Mouse (Mus musculus): Measurements from ENCODE around the gene Mapt.

Gene Mapt

GRCm38 (mm10) chr11:104315703-104316102 is 84.5 kb downstream of the Mapt start:
- DNase-seq (ENCODE audit: low read depth, low spot score): peak; percentile 85

- no peak for DNase-seq (ENCODE audit: low read depth, low spot score)
These were observed 85.7 kb downstream of the Mapt start for GRCm38 (mm10) chr11:104316685-104317400.

DNA sequence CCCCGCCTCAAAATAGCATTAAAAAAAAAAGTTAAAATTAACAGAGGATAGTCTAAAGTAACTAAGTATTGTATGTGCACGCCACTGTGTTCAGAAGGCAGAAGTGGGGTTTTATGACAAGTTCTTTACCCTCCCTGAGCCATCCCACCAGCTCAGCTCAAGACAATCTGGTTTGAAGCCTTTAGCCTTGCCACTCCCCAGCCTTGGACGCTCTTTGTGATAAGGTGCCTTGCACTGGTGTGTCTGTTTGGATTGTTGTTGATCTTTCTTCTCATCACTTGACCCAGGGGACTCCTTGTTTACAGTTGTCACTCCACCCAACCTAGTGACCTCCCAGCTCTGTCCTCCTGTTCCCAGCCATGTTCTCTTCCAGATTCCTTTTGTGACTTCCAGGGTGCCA is 86.4 kb downstream of the Mapt start:
- DNase-seq (ENCODE audit: low read depth, low spot score): no peak

DNA sequence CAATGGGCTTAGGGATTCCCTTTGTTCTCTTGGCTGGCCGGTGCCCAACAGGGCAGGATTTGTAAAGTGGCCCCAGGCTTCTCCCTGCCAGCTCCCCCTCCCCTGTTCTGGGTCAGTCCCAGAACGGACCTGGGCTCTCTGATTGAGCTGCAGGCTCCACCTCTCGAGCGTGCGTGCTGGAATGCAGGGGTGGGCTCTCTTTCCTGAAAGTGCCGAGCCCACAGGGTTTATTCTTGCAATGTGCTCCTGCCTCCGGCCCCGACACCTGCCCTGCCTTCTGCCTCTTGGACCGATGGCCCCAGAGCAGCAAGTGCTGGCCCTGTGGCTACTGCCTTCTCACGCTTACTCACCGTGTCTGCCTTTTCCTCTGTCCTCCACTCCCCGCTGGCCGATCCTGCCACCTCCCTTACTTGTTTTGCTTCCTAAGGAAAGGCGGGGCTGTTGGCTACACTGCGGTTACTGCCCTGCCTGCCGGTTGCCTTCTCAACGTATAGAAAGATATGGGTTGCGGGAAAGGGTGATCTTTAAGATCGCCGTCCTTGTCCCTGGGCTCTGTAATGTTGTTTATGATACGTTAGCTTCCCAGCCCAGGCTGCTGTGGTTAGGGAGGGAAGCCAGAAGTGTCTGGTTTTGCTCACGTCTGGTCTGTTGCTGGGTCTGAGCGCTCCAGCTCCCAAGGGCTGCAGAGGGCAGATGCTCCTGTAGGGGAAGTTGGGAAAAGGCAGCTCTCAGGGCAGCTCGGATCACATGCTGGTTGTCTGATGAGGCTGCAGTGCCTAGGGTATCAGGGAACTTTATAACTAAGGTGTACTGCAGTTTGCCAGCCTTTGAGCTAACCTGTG is 88.0 kb downstream of the Mapt start:
- DNase-seq (ENCODE audit: low read depth, low spot score): no peak

DNA sequence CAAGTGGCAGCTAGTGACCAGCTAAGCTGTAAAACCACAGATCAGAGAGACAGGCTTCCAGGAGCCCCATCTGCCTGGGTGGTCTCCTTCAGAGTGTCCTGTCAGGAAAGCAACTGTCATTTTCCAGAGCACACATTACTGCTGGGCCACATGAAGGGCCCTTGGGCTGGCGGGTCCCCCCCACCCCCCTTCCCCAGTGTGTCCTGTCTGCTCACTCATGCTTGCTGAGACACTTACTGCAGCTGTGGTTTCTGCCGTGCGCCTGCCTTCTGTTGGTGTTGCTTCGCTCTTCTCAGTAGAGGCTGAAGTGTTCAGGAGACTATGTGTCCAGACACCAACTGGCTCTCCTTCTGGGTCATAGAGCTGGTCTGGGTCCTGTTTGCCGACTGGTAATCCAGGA is 89.3 kb downstream of the Mapt start:
- DNase-seq (ENCODE audit: low read depth, low spot score): no peak

DNA sequence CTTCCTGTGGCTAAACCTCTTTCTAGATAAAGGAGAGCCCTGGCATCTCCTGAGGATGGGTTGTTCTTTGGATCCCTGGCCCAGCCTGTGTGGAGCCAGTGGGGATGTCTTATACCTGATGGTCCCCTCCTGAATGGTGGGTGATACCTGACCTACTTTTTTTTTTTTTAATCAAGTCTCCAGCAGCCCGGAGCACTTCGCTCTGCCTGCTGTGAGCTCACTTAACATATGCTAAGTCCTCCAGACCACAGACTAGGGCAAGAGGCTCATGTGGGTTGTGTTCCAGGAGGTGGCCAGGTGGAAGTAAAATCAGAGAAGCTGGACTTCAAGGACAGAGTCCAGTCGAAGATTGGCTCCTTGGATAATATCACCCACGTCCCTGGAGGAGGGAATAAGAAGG is 91.0 kb downstream of the Mapt start:
- no peak for DNase-seq (ENCODE audit: low read depth, low spot score)

- DNase-seq (ENCODE audit: low read depth, low spot score): no peak
These were observed 96.3 kb downstream of the Mapt start for GRCm38 (mm10) chr11:104327462-104327861.

- DNase-seq (ENCODE audit: low read depth, low spot score): no peak
These were observed 96.8 kb downstream of the Mapt start for GRCm38 (mm10) chr11:104327946-104328345.

DNA sequence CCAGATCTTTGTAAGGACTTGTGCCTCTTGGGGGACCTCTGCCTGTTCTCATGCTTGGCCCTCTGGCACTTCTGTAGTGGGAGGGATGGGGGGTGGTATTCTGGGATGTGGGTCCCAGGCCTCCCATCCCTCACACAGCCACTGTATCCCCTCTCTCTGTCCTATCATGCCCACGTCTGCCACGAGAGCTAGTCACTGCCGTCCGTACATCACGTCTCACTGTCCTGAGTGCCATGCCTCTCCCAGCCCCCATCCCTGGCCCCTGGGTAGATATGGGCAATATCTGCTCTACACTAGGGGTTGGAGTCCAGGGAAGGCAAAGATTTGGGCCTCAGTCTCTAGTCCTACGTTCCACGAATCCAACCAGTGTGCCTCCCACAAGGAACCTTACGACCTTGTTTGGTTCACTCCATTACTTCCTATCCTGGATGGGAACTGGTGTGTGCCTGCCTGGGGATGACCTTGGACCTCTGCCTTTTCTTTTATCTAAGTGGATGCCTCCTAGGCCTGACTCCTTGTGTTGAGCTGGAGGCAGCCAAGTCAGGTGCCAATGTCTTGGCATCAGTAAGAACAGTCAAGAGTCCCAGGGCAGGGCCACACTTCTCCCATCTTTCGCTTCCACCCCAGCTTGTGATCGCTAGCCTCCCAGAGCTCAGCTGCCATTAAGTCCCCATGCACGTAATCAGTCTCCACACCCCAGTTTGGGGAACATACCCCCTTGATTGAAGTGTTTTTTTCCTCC is 98.2 kb downstream of the Mapt start:
- DNase-seq (ENCODE audit: low read depth, low spot score): no peak

DNA sequence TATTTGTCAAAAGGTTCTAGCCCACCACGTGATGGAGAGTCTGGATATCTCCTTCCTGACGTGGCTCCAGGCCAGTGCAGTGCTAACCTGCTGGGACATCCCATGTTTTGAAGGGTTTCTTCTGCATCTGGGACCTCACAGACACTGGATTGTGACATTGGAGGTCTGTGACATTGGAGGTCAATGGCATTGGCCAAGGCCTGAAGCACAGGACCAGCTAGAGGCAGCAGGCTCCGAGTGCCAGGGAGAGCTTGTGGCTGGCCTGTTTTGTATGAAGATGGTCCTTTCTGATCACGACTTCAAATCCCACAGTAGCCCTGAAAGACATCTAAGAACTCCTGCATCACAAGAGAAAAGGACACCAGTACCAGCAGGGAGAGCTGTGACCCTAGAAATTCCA is 99.0 kb downstream of the Mapt start:
- no peak for DNase-seq (ENCODE audit: low read depth, low spot score)

- no peak for DNase-seq (ENCODE audit: low read depth, low spot score)
These were observed 100.0 kb downstream of the Mapt start for GRCm38 (mm10) chr11:104331208-104331607.

GRCm38 (mm10) chr11:104332105-104332504 is 100.9 kb downstream of the Mapt start:
- no peak for DNase-seq (ENCODE audit: low read depth, low spot score)

DNA sequence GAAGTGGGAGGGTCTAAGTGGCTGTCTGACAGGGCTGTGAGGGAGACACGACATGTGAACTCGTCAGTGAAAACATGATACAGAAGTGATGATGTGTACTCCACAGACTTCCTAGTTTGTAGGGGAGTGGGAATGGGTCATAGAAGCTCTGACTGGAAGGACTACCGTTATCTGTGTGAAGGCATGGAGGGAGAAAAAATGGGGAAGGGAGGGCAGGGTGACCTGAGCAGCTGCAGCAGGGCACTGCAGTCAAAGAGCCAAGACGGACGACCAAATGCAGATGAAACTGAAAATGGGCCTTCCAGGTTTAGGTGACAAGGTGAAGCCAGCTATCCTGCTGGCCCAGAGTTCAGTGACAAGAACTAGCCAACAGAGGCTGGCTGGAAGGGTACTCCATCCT is 102.9 kb downstream of the Mapt start:
- DNase-seq (ENCODE audit: low read depth, low spot score): no peak

DNA sequence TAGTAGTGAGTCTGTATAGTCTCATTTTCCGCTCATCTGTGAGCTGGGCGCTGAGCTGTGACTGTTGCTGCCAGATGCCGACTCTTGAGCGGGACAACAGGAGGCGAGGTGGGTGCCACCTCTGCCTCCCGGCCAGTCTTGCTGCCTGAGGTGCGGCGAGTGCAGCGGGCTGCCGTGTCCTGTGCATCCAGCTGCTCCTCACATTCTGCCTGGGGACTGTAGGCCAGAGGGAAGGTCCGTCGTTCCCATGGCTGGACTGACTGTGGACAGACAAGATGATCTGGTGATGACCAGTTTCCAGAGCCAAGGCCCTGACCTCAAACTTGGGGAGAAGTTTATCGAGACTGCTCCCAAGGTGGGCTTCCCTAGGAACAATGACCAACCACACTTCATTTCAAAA is 103.8 kb downstream of the Mapt start:
- DNase-seq (ENCODE audit: low read depth, low spot score): no peak

DNA sequence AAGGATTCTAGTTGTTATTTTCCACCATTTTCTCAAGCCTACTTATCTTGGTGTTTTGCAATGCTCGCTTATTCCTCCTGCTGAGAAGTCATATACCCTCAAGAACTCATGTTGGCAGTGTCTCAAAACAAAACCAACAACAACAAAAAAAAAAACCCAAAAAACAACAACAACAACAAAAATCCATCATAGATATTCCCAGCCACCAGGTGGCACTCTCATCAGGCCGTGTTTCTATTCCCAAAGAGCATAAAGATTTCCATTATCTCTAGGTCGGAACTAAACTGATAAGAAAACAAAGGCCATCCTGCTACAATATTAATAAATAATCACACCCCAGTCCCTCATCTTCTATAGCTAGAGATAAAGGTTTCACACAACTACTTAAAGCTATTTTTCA is 115.7 kb downstream of the Mapt start:
- no peak for DNase-seq (ENCODE audit: low read depth, low spot score)

GRCm38 (mm10) chr11:104361790-104362189 is 130.6 kb downstream of the Mapt start:
- DNase-seq (ENCODE audit: low read depth, low spot score): no peak

DNA sequence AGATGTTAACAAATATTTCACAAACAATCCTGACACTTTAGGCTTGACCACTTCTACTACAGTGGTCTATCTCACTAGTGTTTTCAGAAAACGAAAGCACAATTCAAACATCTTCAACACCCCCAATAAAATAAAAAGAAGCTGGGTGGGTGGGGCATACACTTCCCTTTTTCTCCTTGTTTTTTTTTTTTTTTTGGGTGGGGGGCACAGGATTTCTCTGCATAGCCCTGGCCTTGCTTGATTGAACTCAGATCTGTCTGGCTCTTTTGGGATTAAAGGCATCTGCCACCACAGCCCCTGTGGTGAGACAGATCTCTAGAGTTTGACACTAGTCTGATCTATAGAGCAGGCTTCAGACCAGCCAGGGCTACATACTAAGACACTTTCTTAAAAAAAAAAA is 131.5 kb downstream of the Mapt start:
- no peak for DNase-seq (ENCODE audit: low read depth, low spot score)

DNA sequence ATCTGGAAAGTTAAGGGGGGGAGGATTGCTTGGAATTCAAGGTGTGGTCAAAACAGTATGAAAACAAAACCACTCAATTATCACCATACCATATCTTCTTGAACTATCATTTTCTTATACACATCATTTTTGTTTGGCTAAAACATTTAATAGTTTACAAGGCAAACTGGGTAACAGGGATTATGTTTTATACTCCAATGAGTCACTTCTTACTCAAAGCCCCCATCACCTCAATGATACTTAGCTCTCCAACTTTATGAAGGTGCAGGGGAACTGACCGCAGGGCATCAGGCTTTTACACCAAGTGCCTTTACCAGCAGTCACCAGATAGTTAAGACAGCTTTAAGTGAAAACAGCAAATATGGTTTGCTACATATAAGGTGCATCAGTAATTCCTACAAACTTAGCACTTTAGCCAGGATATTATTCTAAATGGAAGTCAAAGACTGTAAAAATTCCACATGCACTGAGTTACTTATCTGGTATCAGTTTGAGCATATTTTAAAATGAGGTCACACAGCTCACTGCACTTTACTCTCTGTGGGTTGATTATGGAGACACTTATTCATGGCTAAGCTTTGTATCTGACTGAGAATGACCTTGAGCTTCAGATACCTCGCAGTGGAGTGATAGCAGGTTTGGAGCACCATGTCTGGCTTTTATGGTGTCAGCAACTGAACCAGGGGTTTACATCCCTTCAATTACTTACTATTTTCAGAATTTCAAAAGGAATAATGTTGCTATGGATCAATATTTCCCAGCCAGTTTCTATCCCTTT is 132.8 kb downstream of the Mapt start:
- no peak for DNase-seq (ENCODE audit: low read depth, low spot score)

DNA sequence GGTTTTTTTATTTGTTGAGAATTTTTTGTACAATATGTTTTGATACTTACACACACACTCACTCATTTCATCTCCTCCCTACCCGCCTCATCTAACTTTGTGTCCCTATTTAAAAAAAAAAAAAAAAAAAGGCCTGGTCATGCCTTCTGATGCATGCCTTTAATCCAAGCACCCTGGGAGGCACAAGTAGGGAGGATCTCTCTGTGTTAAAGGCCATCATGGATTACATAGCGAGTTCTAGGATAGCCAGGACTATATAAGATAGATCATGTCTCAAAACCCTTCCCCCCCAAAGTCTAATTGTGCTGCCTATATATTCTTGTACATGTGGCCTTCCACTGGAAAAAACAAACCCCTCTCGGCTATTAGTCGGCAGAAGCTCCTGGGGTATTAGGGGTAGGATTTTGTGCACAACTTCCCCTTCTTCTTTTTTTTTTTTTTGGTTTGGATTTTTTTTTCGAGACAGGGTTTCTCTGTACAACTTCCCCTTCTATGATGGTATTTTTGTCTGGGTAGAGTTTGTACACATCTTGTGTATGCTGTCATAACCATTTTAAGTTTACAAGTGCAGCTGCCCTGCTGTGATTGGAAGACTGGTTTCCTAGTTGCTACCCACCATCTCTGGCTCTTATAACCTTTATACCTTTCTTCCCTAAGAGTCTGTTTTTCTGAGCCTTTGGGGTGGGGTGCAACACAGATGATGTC is 136.4 kb downstream of the Mapt start:
- DNase-seq (ENCODE audit: low read depth, low spot score): no peak

DNA sequence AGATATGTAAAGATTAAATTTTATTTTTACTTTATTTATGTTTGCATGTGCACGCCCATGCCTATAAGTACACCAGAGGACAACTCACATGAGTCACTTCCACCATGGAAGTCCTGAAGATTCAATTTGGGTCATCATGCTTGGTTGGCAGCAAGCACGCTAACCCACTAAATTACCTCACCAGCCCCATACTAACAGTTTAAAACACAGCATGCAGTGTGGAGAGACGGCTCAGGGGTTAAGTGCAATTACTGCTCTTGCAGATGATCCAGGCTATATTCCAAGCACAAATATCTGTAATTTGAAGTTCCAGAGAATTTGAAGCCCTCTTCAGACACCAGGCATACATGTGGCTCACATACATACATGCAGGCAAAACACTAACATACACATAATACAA is 145.1 kb downstream of the Mapt start:
- DNase-seq (ENCODE audit: low read depth, low spot score): no peak

DNA sequence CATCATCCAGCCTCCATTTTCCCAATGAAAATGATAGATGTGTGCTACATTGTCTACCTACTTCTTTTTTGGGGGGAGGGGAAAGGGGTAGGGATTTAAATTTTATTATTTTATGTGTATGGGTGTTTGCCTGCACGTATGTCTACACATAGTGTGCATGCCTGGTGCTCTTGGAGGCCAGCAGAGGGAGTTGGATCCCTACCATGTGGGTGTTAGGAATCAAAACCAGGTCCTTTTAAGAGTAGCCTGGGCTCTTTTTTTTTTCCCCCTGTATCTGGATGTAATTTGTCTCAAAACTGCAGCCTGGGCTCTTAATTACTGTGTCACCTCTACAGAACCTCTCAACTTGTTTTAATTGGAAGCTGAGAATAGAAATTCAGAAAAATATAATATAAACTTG is 148.4 kb downstream of the Mapt start:
- DNase-seq (ENCODE audit: low read depth, low spot score): no peak
